Mouse (Mus musculus) thymus, postnatal 25 days (tissue): ENCODE data around the gene D10Jhu81e.
"Not testable (repeated sequence)": the region's sequence is repeated elsewhere in the genome, so short reads cannot be mapped to it uniquely, and the experiment has no call there.

ENCODE experiments used
- DNase-seq: peaks from one replicate; pipeline ENCODE4 v3.0.0; 2022

Gene D10Jhu81e

DNA sequence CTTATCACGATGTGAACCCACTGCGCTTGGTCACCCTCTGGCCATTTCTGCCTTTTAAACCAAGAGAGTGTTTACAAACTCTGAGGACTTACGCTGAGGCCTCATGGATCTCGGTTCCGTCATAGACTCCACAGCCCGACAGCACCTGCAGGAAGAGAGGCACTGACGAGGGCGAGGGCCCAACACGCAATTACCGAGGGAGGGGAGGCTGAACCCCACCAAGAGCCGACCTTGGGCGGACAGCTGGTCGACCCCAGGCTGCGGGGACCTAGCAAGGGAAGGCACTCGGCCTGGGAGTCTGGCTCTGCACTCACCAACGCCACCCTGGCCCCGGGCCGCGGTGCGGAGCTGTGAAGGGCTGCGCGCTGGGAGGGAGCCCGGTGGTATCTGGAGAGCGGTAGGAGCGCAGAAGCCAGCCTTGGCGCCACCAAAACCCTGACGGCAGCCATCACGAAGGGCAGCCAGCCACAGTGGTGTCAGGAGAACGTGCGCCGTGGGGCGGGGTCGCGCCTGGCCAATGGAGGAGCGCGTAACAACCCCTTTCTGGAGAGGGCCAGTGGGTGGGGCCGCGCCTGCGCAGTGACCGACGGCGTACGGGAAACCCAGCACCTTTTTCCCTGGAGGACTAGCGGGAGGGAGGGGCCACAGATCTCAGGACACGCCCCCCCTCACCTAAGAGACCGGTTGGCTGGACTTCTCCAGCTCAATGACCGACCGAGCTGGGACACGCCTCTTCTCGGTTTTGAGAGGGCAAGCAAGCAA, at the start of gene D10Jhu81e:
Gene D10Jhu81e, minus strand, starts transcription at position 502 of the 762 bp plus-strand sequence.
- DNase-seq: peak; percentile 99

DNA sequence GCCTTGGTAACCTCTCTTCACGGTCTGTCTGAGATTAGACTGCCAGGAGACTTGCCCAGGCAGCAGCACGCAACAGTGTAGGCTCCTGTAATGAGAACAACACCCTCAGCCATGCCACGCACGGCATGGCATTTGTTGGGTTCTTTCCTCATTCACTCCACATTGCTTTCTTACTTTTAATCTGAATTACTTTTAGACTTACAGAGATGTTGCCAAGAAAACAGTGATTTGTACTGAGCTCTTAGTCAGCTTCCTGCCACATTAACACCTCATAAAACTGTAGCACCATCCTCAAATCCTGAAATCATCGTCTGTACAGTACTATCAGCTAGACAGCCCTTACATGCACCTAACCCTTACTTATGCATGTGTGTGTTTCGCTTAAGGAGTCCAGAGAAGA, 49.0 kb upstream of the D10Jhu81e start:
- no peak for DNase-seq

DNA sequence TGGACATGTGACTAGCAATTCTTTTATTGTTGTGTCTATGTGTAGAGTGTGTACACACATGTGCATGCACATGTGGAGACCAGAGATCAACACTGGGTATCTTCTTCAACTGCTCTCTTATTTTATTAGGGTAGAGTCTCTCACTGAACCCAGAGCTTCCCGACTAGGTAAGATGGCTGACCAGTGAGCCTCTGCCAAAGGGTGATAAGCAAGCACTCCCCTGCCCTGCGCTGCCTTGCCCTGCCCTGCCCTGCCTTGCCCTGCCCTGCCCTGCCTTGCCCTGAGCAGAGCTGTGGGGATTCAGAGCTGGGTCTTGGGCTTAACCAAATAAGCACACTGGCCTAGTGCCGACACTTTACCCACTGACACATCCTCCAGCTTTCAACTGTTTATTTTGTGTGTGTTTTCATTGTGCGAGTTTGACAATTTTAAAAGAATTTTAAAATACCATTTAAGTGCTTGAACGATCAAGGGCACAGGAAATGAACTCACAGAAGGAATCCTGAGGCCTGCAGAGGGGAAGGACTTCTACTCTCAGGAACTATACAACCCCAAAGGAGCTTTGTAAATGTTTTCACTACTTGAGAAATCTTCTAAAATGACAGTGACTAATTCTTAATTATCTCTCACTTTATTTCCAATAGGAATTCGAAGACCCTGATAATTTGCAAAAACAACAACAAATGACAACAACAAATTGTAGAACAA, 46.9 kb upstream of the D10Jhu81e start:
- DNase-seq: no peak

DNA sequence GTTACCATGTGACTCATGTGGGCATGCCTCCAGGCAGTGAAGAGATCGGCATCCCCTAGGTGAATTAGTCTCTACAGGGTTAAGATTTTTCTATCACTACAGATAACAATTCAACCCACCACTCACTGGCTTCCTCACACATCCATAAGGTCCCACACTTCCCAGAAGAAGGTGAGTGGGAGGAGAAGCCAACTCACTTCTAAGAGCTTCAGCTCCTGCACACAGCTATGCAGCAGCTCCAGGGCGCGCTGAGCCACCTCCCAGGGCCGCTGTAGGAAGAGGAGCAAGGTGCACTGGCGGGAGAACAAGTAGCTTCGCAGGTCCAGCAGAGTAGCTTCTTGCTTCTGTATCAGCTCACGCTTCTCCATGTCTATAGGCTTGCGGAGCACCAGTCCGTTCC, 44.8 kb upstream of the D10Jhu81e start:
- no peak for DNase-seq

DNA sequence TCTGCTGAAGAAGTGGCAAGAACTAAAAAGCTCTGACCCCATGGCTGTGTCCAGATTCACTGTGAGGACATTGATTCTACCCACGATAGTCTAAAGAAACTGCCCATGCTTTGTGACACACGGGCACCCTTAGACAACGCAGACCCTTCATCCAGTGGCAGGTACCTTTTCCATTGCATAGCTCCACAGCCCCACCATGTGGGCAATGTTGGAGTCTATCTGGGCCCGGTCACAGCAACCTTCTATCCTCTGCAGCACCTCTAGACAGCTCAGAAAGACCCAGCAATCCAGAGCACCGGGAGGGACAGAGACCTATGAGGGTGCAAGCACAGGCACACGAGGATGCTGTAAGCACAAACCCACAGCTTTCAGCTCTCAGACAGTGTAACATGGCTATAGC, 41.7 kb upstream of the D10Jhu81e start:
- DNase-seq: peak; percentile 44

DNA sequence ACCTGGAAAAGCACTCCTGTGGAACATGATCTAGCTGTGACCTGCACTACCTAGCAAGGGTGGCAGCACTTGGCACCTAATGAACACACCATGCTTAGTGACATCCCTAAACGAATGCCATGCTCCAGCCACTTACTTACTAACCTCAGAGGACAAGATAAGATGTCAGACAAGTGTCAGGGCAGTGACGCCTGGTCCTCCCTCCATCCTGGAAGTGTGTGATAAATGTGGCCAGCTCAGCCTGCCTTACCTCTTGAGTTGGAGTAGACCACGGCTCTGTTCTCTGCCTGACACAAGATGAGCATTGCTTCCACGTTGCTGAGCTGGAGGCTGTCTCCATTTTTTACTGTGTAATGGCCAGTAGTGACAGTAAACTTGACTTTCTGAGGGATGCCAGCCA, 31.6 kb upstream of the D10Jhu81e start:
- DNase-seq: no peak

DNA sequence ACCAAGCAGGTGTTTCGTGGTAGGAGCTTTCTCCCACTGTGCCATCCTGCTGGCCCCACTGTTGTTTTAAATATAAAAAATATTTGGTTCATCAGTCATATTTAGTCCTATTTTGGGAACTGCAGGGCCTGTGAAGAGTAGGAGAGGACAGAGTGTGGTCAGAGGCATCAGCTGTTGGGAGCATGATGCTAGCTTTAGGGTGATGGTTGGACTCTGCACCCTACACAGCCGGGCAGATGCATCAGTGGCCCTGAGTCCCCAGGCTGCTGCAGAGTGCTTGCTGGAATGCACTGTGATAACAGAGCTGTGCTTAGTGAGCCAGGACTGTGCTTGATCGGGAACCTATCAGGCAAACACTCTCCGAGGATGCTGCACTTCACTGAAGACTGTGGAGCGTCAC, 23.4 kb upstream of the D10Jhu81e start:
- no peak for DNase-seq

DNA sequence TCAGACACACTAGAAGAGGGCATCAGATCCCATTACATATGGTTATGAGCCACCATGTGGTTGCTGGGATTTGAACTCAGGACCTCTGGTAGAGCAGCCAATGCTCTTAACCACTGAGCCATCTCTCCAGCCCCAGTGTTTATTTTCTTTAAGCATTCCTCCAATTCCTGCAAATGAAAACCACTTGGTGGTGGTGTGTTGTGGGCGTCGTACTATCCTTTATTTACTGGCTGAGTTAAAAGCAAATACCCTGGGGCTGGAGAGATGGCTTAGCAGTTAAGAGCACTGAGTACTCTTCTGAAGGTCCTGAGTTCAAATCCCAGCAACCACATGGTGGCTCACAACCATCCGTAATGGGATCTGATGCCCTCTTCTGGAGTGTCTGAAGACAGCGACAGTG, 16.5 kb upstream of the D10Jhu81e start:
- not testable (repeated sequence) for DNase-seq

DNA sequence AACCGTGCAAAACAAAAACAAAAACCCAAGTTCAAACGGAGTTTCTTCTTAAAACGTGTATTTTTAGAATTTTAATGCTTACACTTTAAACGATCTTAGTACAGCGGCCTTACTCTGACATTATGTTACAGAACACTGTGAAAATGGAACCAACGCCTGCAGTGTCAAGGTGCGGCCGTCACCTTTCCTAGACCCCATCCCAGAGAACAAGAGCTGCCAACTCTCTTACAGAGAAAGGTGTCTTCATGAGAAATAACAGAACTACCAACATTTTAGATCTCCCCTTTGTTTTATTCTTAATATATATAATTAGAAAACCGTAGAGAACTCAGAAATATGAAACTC, 15.8 kb upstream of the D10Jhu81e start:
- DNase-seq: no peak

DNA sequence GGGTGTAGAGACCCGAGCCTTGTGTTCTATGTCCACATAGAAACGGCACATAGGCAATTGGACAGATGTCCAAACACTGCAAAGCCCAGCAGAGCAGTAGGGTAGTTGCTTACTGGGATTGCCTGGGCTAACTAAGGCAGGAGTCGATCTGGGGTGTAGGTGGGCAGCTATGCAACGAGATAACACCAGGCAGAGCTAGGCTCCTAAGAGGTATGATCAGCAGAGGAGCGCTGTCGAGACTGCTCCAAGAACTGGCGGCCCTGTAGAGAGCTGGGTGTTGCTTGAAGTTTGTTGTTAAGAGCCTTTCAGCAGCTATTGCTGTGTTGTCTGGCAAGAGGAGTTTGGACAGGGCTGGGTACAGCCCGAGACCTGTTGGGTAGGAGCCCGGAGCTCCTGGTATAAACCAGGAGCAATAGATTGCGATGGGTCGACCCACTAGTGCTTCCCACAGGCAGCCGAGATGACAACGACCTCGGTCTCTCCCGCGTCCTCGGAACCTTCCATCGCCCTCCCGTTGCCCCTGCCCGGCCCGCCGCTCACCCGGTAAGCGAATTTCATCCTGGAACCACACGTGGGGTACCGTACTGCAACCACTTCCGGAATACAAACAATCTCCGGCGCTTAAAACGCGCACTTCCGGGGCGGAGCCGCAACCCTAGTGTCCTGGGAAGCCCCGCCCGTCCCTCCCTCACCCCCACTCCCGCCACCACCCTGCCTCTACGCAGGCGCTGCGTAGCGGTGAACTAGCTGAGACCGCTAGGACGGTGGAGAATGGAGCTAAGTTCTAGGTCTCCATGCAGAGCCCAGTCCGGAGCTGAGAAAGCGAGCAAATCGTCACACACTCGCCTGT, 15.2 kb upstream of the D10Jhu81e start, which contains the start of gene Pwp2:
Gene Pwp2, minus strand, starts transcription at position 619 of the 850 bp plus-strand sequence.
- DNase-seq: peak; percentile 88

DNA sequence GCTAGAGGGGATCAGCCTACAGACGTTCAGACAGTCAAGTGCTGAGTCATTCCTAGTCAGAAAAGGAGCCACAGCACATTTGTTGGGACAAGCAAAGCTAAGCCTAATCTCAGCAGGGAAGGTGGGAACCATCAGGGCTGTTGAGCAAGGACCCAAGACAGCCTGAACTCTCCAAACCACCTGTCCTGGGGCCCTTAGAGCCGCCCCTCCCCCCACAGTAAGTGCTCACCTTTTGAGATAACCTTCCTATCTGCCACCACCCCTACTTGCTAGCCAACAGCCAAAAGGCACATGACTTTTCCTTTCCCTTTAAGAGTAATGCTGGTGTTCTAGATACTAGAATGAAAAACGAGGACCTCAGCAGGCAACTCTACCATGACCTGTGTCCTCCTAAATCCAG, 14.0 kb upstream of the D10Jhu81e start:
- no peak for DNase-seq

DNA sequence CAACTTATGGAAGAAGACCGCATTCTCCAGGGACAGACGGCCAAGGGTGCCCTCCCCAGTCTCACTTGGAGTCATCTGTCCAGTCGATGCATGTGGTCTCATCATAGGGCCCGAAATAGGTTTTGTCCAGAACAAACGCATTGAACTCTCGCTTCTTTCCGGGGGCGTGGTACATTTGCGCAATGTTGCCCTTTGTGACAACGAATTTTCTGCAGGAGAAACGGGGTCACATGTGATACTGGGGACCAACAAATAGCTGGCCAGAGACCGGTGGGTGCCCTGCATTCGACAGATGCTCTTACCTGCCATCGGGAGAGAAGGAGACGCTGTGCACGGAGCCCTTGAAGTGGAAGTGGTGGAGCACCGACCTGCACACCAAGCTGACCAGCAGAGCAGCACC, 12.7 kb upstream of the D10Jhu81e start:
- no peak for DNase-seq

DNA sequence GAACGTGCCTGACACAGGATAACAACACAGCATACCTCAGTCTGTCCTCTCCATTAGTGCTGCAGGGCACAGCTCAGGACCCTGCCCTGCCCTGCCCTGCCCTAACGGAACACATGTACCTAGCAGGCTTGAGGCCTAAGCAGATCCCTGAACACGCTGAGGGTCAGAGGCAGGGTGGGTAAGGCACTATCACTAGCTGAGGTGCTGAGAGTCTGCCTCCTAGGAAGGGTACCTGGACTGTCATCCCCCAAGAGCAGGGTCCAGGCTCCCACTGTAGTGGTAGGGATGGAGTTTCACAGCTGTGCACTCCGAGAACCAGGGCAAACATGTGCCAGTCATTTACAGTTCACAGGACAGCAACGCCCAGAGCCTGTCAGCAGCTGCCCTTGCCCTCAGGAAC, 4.9 kb upstream of the D10Jhu81e start:
- no peak for DNase-seq

DNA sequence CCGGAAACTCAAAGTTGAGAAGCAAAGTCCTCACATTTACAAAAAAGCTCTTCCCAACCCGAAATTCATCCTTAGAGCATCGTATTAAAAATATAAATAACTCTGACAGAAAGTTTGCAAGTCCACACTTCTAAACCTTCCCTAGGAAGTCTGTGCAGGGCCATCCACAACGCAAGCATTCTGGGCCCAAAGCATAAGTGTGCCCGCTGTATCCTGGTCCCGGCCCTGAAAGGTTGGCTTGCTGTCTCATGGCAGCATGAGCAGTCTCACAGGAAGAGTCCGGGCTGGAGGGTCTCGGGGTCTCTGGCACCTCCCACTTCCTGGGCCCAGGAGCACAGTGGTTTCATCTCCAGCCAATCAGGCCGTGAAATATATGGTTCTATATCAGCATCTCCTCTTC, 2.0 kb upstream of the D10Jhu81e start:
- no peak for DNase-seq

DNA sequence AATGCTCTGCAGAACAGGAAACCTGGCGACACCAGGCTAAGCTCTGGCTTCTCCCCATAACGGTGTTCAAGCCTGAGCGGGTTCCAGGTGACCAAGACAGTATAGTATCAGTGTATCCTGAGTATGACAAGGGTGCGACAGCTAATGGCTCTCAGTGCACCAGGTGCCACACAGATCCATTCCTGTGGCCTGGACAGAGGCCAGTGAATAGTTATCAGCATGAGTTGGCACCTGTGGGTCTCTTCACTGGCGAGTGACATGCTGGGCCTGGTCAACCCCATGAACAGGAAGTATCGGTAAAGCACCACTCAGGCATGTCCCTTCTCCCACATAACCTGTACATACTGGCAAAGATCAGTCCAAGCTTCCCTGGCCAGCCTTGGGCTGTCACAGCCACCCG, 1.5 kb upstream of the D10Jhu81e start:
- no peak for DNase-seq

DNA sequence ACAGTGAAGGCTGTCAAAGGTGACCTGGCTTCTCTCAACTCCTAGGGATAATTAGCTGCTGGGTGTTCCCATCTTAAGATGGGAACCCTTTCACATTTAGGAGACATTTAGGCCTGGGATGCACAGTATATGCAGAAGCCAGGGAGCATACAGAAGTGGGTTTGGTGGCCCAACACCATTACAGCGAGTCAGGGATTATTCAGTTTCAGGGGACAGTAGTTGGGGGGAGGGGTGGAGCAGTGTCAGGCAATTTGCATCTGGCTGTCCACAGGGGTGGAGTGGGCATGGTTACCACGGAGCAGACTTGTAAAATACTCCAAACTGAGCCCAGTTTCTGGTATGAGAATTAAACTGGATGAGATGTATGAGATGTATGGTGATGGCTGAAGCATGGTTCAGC, 863 bp upstream of the D10Jhu81e start:
- no peak for DNase-seq

DNA sequence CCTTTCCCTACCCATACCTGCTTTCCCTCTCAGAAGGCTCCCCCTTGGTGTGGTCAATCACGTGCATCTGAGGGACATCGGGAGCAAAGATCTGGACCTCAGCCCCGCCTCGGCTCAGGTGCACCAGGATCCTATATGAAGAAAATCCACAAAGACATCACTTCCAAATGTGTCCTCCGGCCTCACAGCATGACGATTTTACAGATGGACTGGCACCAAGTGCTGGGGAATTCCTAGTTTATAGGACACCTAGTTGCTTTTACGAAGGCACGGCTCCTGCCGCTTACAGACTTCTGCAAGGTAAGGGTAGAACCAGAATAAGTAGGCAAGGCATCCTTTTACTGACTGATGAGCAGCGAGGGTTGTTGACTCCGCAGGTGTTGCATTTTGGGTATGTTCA, 790 bp downstream of the D10Jhu81e start:
- DNase-seq: no peak

DNA sequence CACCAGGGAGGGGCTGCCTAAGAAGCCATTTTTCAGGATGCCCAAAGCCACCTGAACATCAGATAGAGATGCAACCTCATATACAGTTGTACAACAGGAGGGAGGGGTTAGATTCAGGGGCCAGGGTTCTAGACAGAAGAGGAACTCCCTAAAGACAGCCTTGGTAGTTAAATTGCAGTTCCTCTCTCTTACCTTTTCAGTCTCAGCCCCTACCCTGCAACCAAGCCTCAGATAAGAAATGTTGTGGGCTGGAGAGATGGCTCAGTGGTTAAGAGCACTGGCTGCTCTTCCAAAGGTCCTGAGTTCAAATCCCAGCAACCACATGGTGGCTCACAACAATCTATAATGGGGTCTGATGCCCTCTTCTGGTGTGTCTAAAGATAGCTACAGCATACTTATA, 1.8 kb downstream of the D10Jhu81e start:
- DNase-seq: no peak

DNA sequence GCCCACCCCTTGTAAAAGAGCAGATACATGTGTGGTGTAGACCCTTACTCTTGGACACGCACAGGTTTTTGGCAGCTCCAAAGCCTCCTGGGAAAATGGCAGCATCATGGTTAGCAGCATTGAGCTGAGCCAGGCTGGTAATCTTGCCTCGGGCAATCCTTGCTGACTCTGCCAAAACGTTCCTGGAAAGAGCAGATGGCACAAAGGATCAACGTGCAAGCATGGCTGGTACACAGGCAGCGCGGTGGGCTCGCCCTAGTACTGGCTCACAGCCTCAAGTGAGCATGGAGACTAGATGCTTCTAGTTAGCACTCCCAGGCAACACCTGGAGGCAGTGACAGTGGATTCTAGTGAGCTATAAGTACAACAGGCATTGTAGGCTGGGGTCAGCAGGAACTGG, 2.2 kb downstream of the D10Jhu81e start:
- no peak for DNase-seq

DNA sequence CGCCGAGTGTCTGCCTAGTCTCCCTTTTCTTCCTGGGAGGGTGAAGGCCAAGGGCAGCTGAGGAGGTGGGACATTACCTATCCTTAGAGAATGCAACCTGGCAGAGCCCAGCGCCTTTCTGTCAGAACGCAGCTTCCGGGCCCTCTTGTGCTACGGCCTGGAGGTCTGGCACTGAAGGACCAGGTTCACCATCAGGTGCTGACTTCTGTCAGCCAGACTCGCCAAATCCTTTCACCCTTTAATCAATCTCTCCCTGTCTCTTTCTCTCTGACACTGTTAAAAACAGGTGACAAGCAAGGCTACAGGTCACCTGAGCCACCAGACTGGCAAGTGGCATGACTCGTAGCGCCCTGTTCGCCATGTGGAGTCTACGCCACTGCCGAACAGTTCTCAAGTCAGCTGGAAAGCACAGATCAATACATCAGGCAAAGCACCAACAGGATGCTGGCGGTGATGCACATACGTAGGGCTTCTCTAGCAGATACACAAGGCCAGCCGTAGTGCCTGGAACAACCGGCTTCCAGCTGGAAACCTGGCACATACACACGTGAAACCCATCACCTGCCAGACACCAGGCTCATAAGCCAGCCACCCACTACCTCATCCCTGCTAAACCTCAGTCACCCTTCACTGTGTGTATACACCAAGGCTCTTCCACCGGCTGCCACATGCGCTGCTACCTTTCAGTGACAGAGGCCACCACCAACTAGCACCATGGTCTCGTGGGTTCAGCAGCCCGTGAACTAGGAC, 4.2 kb downstream of the D10Jhu81e start:
- no peak for DNase-seq

DNA sequence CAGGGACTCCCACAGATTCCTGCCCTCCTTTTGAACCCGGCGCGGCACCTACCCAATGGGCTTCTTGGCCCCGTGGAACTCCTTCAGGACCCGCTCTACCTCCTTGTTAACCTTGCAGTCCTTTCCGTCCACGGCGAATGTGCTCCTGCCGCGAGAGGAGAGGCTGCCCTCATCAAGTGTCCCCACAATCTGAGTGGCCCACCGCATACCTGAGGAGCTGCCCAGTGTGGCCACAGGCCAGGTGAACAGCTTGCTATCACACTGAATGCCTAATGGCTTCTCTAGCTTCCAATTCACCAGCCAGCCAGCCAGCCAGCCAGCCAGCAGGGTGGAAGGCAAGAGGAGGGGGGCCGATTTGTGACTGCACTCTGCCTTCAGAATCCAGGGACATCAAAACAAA, 4.8 kb downstream of the D10Jhu81e start:
- no peak for DNase-seq

DNA sequence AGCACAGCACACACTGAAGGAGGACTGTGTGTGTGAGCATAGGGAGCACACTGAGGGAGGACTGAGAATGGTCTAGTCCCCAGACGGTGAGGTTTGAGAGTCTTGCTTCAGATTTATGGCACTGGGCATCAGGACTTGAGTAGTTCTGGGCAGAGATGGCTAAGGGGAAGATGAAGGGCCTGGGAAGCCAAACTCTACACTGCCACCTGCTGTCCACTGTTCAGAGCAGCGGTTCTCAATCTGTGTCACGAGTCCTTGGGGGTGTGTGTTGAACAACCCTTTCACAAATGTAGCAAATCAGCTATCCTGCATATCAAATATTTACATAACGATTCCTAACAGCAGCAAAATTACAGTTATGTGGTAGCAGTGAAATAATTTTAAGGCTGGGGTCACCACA, 5.7 kb downstream of the D10Jhu81e start:
- DNase-seq: peak; percentile 65

DNA sequence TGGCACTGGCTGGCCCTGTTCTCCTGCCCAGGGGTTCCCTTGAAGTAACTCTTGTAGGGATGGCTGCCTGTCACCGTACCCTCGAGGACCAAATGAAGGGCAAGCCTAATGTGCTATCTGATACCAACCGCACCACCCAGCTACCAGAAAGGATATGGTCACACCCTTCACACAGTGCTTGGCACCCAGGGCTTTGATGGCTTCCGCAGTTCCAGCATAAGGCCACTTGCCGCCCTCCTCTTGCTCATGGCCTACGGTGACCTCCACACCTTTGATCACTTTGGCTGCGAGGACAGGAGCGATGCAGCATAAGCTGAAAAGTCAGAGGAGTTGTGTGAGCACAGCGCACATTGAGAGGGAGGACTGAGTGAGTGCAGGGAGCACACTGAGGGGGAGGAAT, 6.3 kb downstream of the D10Jhu81e start:
- no peak for DNase-seq
